Mouse (Mus musculus): ENCODE measurements around the gene Moxd1. TPM values are rescaled to one million over a fixed set of nuclear protein-coding genes. Genes with fewer than 3 reads are reported as not detected.

The Moxd1 gene
- 6.6 and 6.9 TPM in 2 replicates for polyA plus RNA-seq (2012; rRNA removed)

GRCm38 (mm10) chr10:24223449-24224143, at the start of gene Moxd1:
Moxd1 (plus strand) TSS chr10:24223517.
- DNase-seq (ENCODE audit: extremely low spot score in 1 of 2, low spot score in 1 of 2): no peak

DNA sequence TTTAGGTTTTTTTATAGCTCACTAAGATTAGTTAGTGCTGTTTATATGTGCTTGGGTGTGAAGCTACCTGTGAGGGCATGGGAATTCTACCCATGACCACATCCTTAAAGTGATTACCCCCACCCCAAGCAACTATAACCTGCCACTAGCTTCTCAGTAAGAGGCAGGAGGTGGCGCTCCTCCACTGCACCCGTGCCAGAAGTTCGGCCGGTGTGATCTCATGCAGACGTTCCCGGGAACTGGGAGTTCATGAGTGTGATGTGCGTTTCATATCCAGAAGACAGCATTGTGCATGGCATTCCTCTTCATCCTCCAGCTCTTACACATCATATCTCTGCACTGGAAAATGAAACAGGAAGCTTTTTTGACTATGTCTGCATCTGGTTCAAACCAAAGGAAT, 32.9 kb upstream of the Moxd1 start:
- DNase-seq (ENCODE audit: extremely low spot score in 1 of 2, low spot score in 1 of 2): peak in 1 of 2 experiments; percentile 38

DNA sequence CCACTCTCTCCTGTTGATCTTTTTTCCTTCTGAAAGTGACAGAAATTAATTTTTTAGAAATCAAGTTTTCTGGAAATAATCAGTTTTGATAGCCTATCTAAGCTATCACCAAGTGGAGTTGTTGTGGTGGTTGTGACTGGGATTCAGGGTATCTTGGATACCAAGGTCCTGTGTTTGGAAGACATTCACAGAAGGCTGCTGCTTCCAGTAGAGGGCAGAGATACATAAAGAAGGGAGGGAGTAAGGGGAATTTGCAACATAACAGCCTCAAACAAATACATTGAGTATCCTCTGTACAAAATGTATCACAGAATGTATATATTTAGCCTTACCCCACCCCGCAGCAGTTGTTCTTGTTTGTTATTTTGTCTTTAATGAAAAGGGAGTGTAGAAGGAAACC, 31.3 kb upstream of the Moxd1 start:
- peak in 1 of 2 experiments; percentile 31 for DNase-seq (ENCODE audit: extremely low spot score in 1 of 2, low spot score in 1 of 2)

GRCm38 (mm10) chr10:24199303-24199702, 24.0 kb upstream of the Moxd1 start:
- DNase-seq (ENCODE audit: extremely low spot score in 1 of 2, low spot score in 1 of 2): no peak

GRCm38 (mm10) chr10:24200099-24200498, 23.2 kb upstream of the Moxd1 start:
- DNase-seq (ENCODE audit: extremely low spot score in 1 of 2, low spot score in 1 of 2): no peak

DNA sequence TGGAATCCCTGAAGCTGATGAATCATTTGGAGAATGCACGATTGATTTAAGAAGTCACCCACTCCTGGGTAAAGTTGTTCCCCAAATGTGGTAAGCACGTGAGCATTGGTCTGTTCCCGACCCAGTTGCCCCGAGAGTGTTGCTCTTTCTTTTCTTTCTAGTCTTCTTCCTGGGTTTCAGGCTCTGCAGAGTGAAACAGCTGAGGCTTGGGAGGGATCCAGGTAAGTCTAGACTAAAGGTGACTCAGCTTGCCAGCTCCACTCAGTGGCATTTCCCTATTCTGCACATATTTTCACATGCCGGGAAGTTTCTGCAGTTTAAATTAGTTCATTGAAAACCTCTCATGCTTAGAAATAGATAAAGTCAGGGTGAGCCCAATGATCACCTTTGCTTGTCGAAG, 13.2 kb upstream of the Moxd1 start:
- DNase-seq (ENCODE audit: extremely low spot score in 1 of 2, low spot score in 1 of 2): no peak

GRCm38 (mm10) chr10:24213297-24213696, 10.0 kb upstream of the Moxd1 start:
- DNase-seq (ENCODE audit: extremely low spot score in 1 of 2, low spot score in 1 of 2): no peak

- DNase-seq (ENCODE audit: extremely low spot score in 1 of 2, low spot score in 1 of 2): no peak
Measured at GRCm38 (mm10) chr10:24217558-24218268, 5.6 kb upstream of the Moxd1 start.

GRCm38 (mm10) chr10:24220931-24221330, 2.4 kb upstream of the Moxd1 start:
- no peak for DNase-seq (ENCODE audit: extremely low spot score in 1 of 2, low spot score in 1 of 2)

DNA sequence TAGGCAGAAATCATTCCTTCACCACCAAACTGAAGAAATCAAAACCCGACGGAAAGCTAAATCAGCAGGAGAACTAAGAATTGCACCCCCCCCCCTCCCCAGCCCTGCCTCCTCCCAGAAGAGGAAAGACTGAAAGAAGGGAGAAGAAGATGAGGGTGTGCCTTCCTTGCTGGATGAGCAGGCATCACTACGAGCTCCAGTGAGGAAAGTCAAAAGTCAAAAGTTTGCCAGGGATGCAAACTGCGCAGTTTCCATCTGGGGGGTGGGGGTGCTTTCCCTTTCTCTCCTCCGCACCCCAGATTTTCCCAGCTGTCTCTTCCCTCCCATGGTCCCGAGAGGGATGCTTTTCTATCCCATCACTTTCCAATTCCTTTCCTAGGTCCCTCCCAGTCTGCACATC, 406 bp upstream of the Moxd1 start:
- DNase-seq (ENCODE audit: extremely low spot score in 1 of 2, low spot score in 1 of 2): no peak

DNA sequence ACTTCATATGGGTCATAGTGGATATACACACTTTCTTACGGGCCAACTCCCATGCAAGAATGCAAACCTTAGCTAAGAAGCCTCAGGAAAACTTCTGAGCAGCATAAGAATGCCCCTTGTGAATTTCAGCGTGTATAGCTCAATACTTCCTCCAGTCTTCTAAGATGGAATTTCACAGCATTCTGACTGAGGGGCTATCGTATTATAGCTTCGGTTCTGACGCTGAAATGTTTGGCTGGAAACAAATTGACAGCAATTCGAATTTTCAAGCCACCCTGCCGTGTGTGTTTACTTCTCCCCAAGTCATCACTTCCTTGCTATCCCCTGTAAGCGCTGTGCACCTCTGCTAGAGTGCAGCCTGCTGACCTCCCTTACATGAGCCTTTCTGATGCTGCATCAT, 1.3 kb downstream of the Moxd1 start:
- no peak for DNase-seq (ENCODE audit: extremely low spot score in 1 of 2, low spot score in 1 of 2)

GRCm38 (mm10) chr10:24228318-24229183, 5.2 kb downstream of the Moxd1 start:
- no peak for DNase-seq (ENCODE audit: extremely low spot score in 1 of 2, low spot score in 1 of 2)

GRCm38 (mm10) chr10:24232281-24232680, 9.0 kb downstream of the Moxd1 start:
- DNase-seq (ENCODE audit: extremely low spot score in 1 of 2, low spot score in 1 of 2): no peak

DNA sequence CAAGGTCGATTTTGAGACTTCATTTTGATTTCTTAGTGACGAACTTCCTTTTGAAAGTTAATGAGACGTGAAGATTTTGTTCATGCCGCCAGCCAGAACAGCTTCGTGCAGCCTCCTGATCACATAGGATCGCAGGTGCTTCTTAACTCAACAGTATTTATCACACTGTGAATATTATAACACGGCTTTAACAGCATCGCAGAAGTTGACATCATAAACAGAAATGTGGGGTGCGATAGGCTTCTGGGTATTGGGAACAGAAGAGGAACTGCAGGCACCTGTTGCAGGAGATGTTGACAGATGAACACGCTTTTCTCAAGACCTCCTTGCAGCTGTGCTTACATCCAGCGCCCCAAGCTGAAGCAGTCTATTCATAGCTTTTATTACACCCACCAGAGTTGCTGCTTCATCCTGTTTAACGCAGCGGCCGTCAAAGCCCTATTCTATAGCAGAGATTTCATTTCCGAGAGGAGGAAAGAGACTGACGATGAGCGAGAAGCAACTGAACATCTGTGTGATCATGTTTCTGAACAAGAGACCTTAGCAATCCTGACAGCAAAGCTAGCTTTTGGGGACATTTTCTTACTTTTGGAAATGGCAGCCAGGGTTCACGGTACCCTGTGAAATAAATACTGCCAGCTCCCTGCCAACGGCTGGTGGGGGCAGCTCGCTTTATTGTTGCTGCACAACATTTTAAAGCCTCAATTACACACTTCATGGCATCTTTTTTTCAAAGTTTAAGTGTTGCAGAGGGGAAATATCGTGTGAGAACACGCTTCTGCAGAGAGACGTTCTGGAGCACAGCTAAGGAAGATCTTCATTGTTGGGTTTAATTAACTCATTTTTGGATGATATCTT, 12.3 kb downstream of the Moxd1 start:
- DNase-seq (ENCODE audit: extremely low spot score in 1 of 2, low spot score in 1 of 2): peak; percentile 7 to 34

GRCm38 (mm10) chr10:24246815-24247214, 23.5 kb downstream of the Moxd1 start:
- no peak for DNase-seq (ENCODE audit: extremely low spot score in 1 of 2, low spot score in 1 of 2)

- no peak for DNase-seq (ENCODE audit: extremely low spot score in 1 of 2, low spot score in 1 of 2)
Measured at GRCm38 (mm10) chr10:24248116-24248515, 24.8 kb downstream of the Moxd1 start.

GRCm38 (mm10) chr10:24251631-24252030, 28.3 kb downstream of the Moxd1 start:
- DNase-seq (ENCODE audit: extremely low spot score in 1 of 2, low spot score in 1 of 2): no peak

DNA sequence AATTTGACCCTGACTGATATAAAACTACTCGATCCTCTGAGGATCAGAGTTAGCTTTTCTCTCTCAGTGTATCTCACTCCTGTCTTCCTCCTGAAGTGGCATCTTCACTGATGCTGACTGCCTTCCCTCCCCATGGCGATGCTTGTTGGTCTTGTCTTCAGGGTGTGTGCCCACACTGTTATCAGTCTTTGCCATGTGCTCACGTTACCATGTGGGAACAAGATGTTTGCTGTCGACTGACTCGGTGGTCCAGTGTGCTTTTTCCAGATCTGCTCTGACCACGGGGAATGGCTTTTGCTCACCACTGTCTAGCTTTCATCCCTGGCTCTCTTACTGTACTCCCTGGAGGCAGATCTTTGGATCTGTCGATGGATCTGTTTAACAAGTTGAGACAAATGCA, 34.8 kb downstream of the Moxd1 start:
- no peak for DNase-seq (ENCODE audit: extremely low spot score in 1 of 2, low spot score in 1 of 2)

DNA sequence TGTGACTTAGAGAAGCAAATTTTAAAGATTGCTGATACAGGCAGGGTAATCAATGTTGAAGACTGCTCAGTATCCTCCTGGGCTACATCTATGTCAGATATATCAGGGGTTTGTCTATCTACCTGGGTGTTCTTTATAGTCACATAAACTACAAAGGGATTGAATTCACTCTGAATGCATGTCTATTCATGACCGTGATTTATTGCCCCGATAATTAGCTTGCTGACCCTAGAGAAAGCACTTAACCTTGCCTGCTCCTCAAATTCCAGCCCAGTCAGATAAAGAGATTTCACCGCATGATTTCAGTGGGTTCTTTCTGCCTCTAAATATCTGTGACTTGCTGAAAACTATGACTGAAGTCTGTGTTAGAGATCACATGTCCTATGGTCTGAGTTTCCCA, 35.6 kb downstream of the Moxd1 start:
- DNase-seq (ENCODE audit: extremely low spot score in 1 of 2, low spot score in 1 of 2): no peak
